Mouse (Mus musculus): ENCODE results near the gene Dars. TPM values are rescaled to one million over a fixed set of nuclear protein-coding genes. Genes with fewer than 3 reads are reported as not detected.

Dars gene
- polyA plus RNA-seq (2015; fragmentation: Nextera tagmentation; extraction: Ambion mirVana): 89.5 and 96.3 TPM in 2 replicates

DNA sequence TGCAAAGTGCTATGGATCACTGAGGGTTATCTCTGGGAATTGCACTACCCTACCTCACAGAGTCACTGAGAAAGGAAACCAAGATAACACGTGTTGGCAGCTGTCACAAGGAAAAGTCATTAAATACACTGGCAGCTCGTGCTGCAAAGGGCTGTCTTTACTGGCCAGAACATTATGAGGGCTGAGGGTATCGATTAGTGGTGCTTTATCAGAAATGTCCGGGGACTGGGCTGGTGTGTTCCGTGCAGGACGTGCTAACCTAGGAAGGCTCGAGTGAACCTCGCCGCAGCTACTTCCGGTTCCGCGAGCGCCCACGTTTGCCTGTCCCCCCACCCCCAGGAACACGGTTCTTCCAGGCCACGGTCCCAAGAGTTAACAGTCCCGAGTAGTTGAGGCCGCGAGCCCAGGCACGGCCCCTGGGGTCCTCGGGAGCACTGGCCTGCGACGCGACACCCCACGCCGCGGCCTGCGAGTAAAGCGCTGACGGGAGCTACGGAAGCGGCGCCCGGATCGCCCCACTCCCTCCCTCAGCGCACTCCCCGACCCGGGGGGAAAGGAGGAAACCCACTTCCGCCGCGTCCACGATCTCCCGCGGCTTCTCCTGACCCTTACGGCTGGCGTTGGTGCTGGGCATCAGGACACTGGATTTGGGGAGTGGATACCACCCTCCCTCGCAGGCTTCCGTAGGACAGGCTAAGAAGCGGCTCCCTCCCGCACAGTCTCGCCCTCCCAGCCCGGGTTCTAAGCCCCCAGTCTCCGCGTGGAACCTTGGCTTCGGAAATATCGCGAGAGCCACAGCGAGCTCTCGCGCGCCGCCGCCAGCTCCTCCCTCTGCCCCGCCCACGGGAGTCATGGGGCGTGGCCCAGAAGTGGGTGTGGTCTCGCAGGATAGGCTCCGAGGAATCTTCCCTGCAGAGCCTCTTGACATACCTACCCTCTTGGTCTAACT, at the start of gene Dars:
Gene Dars, minus strand, starts transcription at position 785 of the 949 bp plus-strand sequence.
- WGBS (ENCODE audit: insufficient replicate concordance): 1% methylated on average over 68 of the region's 68 CpGs

DNA sequence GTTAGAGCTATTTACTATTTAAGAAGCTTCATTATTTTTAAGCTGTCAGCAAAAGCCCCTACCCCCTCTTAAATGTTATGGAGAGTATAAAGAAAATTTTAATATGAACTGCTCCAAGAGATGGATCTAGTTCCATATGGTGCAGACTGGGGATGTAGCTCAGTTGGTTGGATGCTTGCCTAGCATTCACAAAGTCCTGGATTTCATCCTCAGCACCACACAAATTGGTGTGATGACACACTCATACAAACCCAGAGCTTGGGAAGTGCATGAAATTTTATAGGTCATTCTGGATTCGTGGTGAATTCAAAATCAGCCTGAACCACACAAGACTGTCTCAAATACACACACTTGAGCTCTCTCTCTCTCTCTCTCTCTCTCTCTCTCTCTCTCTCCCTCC, 49.7 kb upstream of the Dars start:
- Histone ChIP-seq H3K27me3 (peaks cover 7% of the 10 kb centered on the region), H3K4me1 (replicated peaks) (no peaks in the 10 kb centered on the region), H3K9ac (no peak overlapping the region), H3K4me3 (replicated peaks) (no peak overlapping the region), H3K27ac (replicated peaks) (no peak overlapping the region), H3K9me3 (replicated peaks) (no peaks in the 10 kb centered on the region), H3K36me3 (replicated peaks) (no peaks in the 10 kb centered on the region), H3K4me2 (no peak overlapping the region)
- WGBS (ENCODE audit: insufficient replicate concordance): 35% methylated on average over 1 of the region's 1 CpGs
- no peak for ATAC-seq (ENCODE audit: insufficient read depth)

More for the DNA sequence above, at the start of gene Dars:
- H3K4me3 ChIP-seq (replicated peaks): peak within 1 kb of the TSS; percentile 89
- ATAC-seq (ENCODE audit: insufficient read depth): peak; percentile 84
- peaks cover 15% of the 10 kb centered on the region for H3K4me1 ChIP-seq (replicated peaks)
- H3K27me3 ChIP-seq: no peaks in the 10 kb centered on the region
- H3K36me3 ChIP-seq (replicated peaks): peaks cover 15% of the 10 kb centered on the region
- H3K4me2 ChIP-seq: peak within 1 kb of the TSS; percentile 69
- H3K27ac ChIP-seq (replicated peaks): peak within 1 kb of the TSS; percentile 95
- H3K9me3 ChIP-seq (replicated peaks): no peaks in the 10 kb centered on the region
- peak within 1 kb of the TSS; percentile 93 for H3K9ac ChIP-seq

DNA sequence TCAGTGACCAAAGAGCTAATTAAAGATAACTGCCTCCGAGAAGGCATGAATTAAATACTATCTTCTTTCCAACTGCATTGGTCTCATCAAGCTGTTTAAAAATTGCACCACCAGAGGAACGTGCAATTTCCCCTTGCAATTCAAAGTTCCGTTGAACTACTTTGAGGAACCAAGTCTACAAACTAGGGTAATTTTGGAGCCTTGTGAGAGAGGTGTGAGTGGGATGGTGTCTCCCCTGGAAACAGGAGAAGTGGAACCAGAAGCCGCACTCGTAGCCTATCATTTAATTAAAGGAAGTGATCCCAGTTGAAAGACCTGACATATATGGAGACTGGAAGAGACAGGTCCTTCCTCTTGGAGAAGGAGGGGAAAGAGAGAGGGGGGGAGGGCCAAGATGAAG, 46.3 kb upstream of the Dars start:
- 40% methylated on average over 5 of the region's 5 CpGs for WGBS (ENCODE audit: insufficient replicate concordance)
- H3K4me2 ChIP-seq: no peak overlapping the region
- no peak overlapping the region for H3K27ac ChIP-seq (replicated peaks)
- no peaks in the 10 kb centered on the region for H3K36me3 ChIP-seq (replicated peaks)
- H3K9me3 ChIP-seq (replicated peaks): no peaks in the 10 kb centered on the region
- H3K27me3 ChIP-seq: no peaks in the 10 kb centered on the region
- H3K4me3 ChIP-seq (replicated peaks): no peak overlapping the region
- H3K4me1 ChIP-seq (replicated peaks): no peaks in the 10 kb centered on the region
- ATAC-seq (ENCODE audit: insufficient read depth): no peak
- no peak overlapping the region for H3K9ac ChIP-seq

DNA sequence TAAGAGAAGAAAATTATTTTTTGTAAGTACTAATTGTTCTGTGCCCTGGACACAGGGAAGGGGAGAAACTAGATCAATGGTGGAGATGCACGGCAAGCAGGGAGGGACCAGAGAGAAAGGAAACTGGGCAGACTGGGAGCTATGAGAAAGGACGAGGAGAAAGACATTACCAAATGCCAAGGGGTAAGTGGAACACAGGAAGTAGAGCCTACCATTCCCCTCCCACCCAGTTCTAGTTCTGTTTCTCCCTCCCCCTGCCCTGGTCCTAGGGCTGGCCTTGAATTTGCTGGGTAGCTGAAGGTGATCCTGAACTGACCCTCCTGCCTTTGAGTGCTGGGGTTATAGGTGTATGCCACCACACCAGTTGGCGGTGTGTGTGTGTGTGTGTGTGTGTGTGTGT, 45.2 kb upstream of the Dars start:
- no peak for ATAC-seq (ENCODE audit: insufficient read depth)
- no peak overlapping the region for H3K9ac ChIP-seq
- no peak overlapping the region for H3K4me2 ChIP-seq
- no peaks in the 10 kb centered on the region for H3K36me3 ChIP-seq (replicated peaks)
- no peaks in the 10 kb centered on the region for H3K9me3 ChIP-seq (replicated peaks)
- peaks cover 9% of the 10 kb centered on the region; the same call in 1 of the 2 replicates for H3K27me3 ChIP-seq
- WGBS (ENCODE audit: insufficient replicate concordance): 43% methylated on average over 3 of the region's 3 CpGs
- no peaks in the 10 kb centered on the region for H3K4me1 ChIP-seq (replicated peaks)
- no peak overlapping the region for H3K4me3 ChIP-seq (replicated peaks)
- no peak overlapping the region for H3K27ac ChIP-seq (replicated peaks)

DNA sequence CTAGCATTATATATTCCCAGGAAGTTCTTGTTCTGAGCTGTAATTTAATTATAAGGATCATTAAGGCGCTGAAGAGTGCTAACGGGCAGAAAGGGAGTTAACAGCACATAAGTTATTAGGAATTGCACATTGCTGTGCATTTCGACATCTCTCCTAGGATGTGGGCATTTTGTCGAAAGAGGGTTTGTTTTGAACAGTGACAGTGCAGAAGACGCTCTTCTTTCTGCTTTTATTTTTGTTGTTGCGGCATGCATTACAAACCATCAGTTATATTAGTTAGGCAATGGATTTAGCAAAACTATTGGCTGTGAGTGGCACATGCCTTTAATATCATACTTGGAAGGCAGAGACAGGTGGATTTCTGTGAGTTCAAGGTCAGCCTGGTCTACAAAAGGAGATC, 43.6 kb upstream of the Dars start:
- peaks cover 15% of the 10 kb centered on the region for H3K27me3 ChIP-seq
- no peak for ATAC-seq (ENCODE audit: insufficient read depth)
- WGBS (ENCODE audit: insufficient replicate concordance): 68% methylated on average over 6 of the region's 6 CpGs
- H3K4me1 ChIP-seq (replicated peaks): no peaks in the 10 kb centered on the region
- no peaks in the 10 kb centered on the region for H3K36me3 ChIP-seq (replicated peaks)
- no peak overlapping the region for H3K27ac ChIP-seq (replicated peaks)
- no peak overlapping the region for H3K4me2 ChIP-seq
- H3K4me3 ChIP-seq (replicated peaks): no peak overlapping the region
- H3K9me3 ChIP-seq (replicated peaks): no peaks in the 10 kb centered on the region
- H3K9ac ChIP-seq: no peak overlapping the region

DNA sequence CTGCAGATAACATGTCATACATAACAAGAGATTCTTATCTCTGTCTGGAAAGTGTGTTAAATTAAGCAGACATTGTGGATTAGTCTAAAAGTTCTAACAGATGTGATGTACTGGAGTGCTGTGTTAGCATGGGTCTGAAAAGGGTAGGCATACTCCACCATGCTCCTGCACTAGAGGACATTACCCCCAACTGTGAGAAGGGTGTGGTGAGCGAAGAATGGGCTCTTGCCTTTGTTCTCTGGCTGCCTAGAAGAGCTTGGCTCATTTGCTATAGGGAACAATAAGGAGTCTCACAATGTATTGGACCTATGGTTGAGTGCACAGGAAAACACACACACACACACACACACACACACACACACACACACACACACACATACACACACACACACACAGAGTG, 42.3 kb upstream of the Dars start:
- no peak for ATAC-seq (ENCODE audit: insufficient read depth)
- 63% methylated on average over 1 of the region's 1 CpGs for WGBS (ENCODE audit: insufficient replicate concordance)

DNA sequence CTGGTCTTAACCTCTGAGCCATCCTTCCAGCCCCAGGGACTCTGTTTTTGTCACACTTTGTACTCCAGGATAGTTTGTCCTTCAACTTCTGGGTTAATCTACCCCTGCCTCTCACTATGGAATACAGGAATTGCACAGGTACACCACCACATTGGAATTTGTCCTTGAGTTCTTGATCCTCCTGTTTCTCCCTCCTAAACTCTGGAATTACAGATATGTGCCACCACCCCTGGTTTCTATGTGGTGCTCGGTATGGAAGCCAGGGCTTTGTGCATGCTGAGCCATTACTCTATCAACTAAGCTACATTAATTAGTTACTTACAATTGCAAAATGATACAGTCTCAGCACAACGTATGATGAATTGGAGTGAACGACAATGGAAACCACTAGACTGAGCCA, 41.8 kb upstream of the Dars start:
- no peak for ATAC-seq (ENCODE audit: insufficient read depth)
- 69% methylated on average over 3 of the region's 3 CpGs for WGBS (ENCODE audit: insufficient replicate concordance)
- no peaks in the 10 kb centered on the region for H3K36me3 ChIP-seq (replicated peaks)

More for the DNA sequence above, 42.3 kb upstream of the Dars start:
- Histone ChIP-seq H3K4me2 (no peak overlapping the region), H3K4me3 (replicated peaks) (no peak overlapping the region), H3K27ac (replicated peaks) (no peak overlapping the region), H3K4me1 (replicated peaks) (no peaks in the 10 kb centered on the region), H3K36me3 (replicated peaks) (no peaks in the 10 kb centered on the region), H3K9ac (no peak overlapping the region), H3K9me3 (replicated peaks) (no peaks in the 10 kb centered on the region), H3K27me3 (peaks cover 15% of the 10 kb centered on the region)

DNA sequence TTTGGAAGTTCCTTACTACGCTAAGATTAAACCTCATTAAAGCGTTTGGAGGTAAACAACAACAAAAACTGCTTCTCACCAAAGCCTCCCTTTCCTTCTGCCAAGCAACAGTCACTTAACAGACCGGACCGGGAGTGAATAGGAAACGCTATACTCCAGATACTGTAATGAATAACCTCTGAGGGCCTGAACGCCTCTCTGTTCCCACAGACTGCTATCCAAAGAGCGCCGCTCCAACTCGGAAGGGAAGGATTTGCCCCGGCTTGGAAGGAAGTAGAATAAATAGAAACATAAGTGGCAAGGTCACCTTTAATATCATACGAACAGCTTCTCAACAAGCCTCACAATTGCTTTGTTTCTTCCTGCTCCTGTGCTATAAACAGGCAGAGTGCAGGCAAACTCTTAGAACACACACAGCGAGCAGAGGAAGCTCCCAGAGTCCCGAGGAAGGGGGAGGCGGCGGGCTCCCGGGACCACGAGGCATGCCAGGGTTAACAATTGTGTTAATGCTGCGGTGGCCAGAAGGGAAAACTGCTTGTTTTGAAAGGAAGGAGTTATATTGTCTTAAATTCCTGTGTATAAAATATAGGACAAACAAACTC, 39.8 kb upstream of the Dars start:
- H3K36me3 ChIP-seq (replicated peaks): no peaks in the 10 kb centered on the region
- no peaks in the 10 kb centered on the region for H3K9me3 ChIP-seq (replicated peaks)
- no peak overlapping the region for H3K27ac ChIP-seq (replicated peaks)
- no peak overlapping the region for H3K4me2 ChIP-seq
- 21% methylated on average over 18 of the region's 18 CpGs for WGBS (ENCODE audit: insufficient replicate concordance)
- peaks cover 15% of the 10 kb centered on the region for H3K27me3 ChIP-seq
- no peak overlapping the region for H3K9ac ChIP-seq
- ATAC-seq (ENCODE audit: insufficient read depth): no peak; the same call in 1 of the 2 replicates
- H3K4me3 ChIP-seq (replicated peaks): no peak overlapping the region
- no peaks in the 10 kb centered on the region for H3K4me1 ChIP-seq (replicated peaks)

More for the DNA sequence above, 41.8 kb upstream of the Dars start:
- peaks cover 15% of the 10 kb centered on the region for H3K27me3 ChIP-seq
- H3K9ac ChIP-seq: no peak overlapping the region
- H3K4me3 ChIP-seq (replicated peaks): no peak overlapping the region
- H3K4me2 ChIP-seq: no peak overlapping the region
- no peaks in the 10 kb centered on the region for H3K9me3 ChIP-seq (replicated peaks)
- no peak overlapping the region for H3K27ac ChIP-seq (replicated peaks)
- no peaks in the 10 kb centered on the region for H3K4me1 ChIP-seq (replicated peaks)

DNA sequence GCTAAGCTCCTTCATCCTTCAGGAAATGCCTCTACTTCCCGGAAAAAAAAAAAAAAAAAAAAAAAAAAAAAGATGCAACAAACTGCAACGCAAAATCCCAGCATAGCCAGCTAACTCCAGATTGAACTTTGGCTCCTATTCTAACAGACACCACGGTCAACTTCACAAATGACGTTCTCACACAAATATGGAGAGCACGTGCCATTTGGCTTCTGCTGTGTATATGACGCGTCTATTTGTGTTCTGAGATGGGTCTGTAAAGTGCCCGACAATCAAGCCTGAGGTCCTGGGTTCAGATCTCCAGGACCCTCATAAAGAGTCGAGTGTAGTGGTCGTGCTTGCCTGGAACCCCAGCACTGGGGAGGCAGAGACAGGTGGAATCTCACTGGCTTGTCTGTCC, 39.1 kb upstream of the Dars start:
- H3K27me3 ChIP-seq: peaks cover 15% of the 10 kb centered on the region
- 77% methylated on average over 10 of the region's 10 CpGs for WGBS (ENCODE audit: insufficient replicate concordance)
- no peaks in the 10 kb centered on the region for H3K4me1 ChIP-seq (replicated peaks)
- no peaks in the 10 kb centered on the region for H3K36me3 ChIP-seq (replicated peaks)
- H3K4me3 ChIP-seq (replicated peaks): no peak overlapping the region
- no peaks in the 10 kb centered on the region for H3K9me3 ChIP-seq (replicated peaks)
- ATAC-seq (ENCODE audit: insufficient read depth): no peak
- H3K27ac ChIP-seq (replicated peaks): no peak overlapping the region
- no peak overlapping the region for H3K9ac ChIP-seq
- H3K4me2 ChIP-seq: no peak overlapping the region

DNA sequence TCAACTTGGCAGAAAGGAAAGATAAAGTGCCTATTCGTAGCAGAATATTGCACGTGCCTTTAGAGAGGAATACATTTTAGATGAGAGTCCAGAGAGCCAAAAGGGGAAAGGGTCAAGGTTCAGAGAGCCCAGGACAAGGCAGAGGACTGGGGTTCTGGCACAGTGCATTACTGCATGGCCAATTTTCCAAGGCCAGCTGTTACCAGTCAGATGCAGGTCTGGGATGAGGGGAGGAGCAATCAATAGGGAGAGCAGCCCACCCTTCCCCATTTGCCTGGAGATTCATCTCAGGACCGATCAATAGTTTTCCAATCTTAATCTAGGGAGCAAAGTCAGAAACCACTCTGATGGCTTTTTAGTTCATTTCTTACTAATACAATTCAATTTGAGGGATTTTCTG, 35.0 kb upstream of the Dars start:
- Histone ChIP-seq H3K9ac (no peak overlapping the region), H3K4me3 (replicated peaks) (no peak overlapping the region), H3K27ac (replicated peaks) (no peak overlapping the region), H3K9me3 (replicated peaks) (no peaks in the 10 kb centered on the region), H3K4me2 (no peak overlapping the region), H3K27me3 (peaks cover 4% of the 10 kb centered on the region; the same call in 1 of the 2 replicates), H3K36me3 (replicated peaks) (no peaks in the 10 kb centered on the region), H3K4me1 (replicated peaks) (no peaks in the 10 kb centered on the region)
- 57% methylated on average over 3 of the region's 3 CpGs for WGBS (ENCODE audit: insufficient replicate concordance)
- ATAC-seq (ENCODE audit: insufficient read depth): no peak

DNA sequence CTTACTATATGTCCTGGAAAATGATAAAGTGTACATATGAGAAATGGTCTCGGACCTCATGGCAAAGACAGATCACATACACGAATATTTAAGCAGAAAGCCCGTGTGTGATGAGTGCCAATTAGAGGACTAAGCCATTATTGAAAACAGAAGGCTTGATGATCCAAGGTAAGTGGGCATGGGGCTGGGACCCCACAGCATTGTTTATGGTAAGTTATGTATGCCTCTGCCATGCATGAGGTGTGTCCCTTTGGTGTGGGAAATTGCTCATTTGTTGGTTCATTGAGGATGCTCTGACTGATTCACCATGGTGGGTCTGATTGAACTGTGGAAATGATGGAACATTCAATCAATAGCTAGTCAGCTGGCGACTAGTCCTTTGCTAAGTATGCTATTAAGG, 34.0 kb upstream of the Dars start:
- ATAC-seq (ENCODE audit: insufficient read depth): no peak
- H3K9ac ChIP-seq: no peak overlapping the region

More for the DNA sequence above, 34.0 kb upstream of the Dars start:
- Histone ChIP-seq H3K36me3 (replicated peaks) (no peaks in the 10 kb centered on the region), H3K4me3 (replicated peaks) (no peak overlapping the region), H3K4me2 (no peak overlapping the region), H3K27ac (replicated peaks) (no peak overlapping the region), H3K4me1 (replicated peaks) (no peaks in the 10 kb centered on the region), H3K27me3 (no peaks in the 10 kb centered on the region), H3K9me3 (replicated peaks) (no peaks in the 10 kb centered on the region)
- WGBS (ENCODE audit: insufficient replicate concordance): 65% methylated on average over 4 of the region's 4 CpGs

All from liver, embryonic 15.5 days (tissue).